Mouse (Mus musculus): ENCODE results near the gene Uqcc2.

DNA sequence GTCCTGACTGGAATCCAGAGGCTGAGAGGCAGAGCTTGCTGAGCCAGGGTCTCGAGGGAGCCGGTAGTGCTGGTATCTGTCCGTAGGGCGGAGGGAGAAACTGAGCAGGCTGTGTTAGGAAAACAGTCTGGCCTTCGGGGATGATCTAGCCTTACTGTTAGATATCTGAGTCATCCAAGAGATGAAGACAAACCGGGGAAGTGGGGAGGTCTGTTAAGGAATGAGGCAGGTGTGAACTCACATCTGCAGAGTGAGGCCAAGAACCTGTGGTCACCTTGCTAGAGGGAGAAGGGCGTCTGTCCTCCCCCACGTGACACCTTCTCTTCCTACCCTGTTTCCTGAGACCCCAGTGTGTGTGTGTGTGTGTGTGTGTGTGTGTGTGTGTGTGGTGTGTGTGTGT lies 50.9 kb downstream of the Uqcc2 start:
- no peak for TF ChIP-seq EP300 (IDR thresholded peaks at IDR 0.05; ENCODE audit: insufficient read depth, low read depth, low read length)
- no peak for TF ChIP-seq CTCF (IDR thresholded peaks at IDR 0.05)
- TF ChIP-seq POLR2A (IDR thresholded peaks at IDR 0.05; ENCODE audit: insufficient read depth, low read depth, low read length) = no peak

Measured in heart, adult 2 months (tissue).